Mouse (Mus musculus): ENCODE data around the gene Frs2. TPM values are rescaled to one million over a fixed set of nuclear protein-coding genes. Genes with fewer than 3 reads are reported as not detected.
A peak's percentile ranks its signal among the peaks of the same experiment; 100 is the strongest.
"Not testable (repeated sequence)": the region's sequence is repeated elsewhere in the genome, so short reads cannot be mapped to it uniquely, and the experiment has no call there.

Gene Frs2
- total and polyA plus RNA-seq, 2 experiments, result 7.4 to 11.1 TPM

DNA sequence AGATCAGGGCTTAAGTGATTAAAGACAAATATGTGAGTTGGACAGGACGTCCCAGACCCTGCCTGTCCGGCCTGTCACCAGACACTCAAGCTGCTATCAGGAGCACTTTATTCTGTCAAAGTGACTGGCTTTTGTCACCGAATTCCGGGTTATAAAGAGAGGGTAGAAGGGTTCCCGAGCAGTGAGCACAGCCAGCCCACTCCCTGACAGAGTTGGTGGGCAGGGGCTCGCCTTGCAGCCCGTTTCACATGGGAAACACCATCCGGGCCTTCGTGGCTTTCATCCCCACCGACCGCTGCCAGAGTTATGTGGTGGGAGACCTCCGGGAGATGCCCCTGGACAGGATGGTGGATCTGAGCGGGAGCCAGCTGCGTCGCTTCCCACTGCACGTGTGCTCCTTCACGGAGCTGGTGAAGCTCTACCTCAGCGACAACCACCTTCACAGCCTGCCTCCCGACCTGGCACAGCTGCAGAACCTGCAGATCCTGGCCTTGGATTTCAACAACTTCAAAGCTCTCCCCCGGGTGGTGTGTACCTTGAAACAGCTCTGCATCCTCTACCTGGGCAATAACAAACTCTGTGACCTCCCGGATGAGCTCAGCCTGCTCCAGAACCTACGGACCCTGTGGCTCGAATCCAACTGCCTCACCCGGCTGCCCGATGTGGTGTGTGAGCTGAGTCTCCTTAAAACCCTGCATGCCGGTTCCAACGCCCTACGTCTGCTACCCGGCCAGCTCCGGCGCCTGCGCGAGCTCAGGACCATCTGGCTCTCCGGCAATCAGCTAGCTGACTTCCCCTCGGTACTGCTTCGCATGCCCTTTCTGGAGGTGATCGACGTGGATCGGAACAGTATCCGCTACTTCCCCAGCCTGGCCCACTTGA, 102.9 kb downstream of the Frs2 start, which contains the start of gene Lrrc10:
Lrrc10 (plus strand) TSS at position 167 of the 882 bp plus-strand sequence.
- no peak for TF ChIP-seq CTCF (IDR thresholded peaks at IDR 0.05; ENCODE audit: low read depth, low read length)
- TF ChIP-seq POLR2A (IDR thresholded peaks at IDR 0.05; ENCODE audit: extremely low read depth, insufficient read depth, low read length), result no peak
- DNase-seq (ENCODE audit: extremely low read depth, low read depth, low spot score), result no peak
- no peak within 1 kb of the TSS for H3K9ac ChIP-seq (ENCODE audit: low read depth, low read length)
- WGBS, result 52% methylated on average over 40 of the region's 40 CpGs
- H3K4me3 ChIP-seq (ENCODE audit: insufficient read depth, low read depth, low read length), result no peak within 1 kb of the TSS
- peaks cover 8% of the 10 kb centered on the region for H3K36me3 ChIP-seq (ENCODE audit: control insufficient read depth, insufficient read depth, low read length)
- H3K27ac ChIP-seq (replicated peaks; ENCODE audit: insufficient read depth, low read depth, low read length), result no peak within 1 kb of the TSS
- no peaks in the 10 kb centered on the region for H3K79me2 ChIP-seq (ENCODE audit: control insufficient read depth, insufficient read depth, low read length)
- H3K4me1 ChIP-seq (ENCODE audit: control insufficient read depth, insufficient read depth, low read length), result peaks cover 3% of the 10 kb centered on the region; the same call in 1 of the 2 replicates
- no peaks in the 10 kb centered on the region for H3K27me3 ChIP-seq (ENCODE audit: control insufficient read depth, insufficient read depth, low read length)

GRCm38 (mm10) chr10:117043497-117044166, 104.7 kb downstream of the Frs2 start:
- not testable (repeated sequence) for H3K36me3 ChIP-seq (ENCODE audit: control insufficient read depth, insufficient read depth, low read length); H3K79me2 ChIP-seq (ENCODE audit: control insufficient read depth, insufficient read depth, low read length); H3K27ac ChIP-seq (replicated peaks; ENCODE audit: insufficient read depth, low read depth, low read length); H3K9ac ChIP-seq (ENCODE audit: low read depth, low read length); H3K4me1 ChIP-seq (ENCODE audit: control insufficient read depth, insufficient read depth, low read length); H3K27me3 ChIP-seq (ENCODE audit: control insufficient read depth, insufficient read depth, low read length); H3K4me3 ChIP-seq (ENCODE audit: insufficient read depth, low read depth, low read length)
- 24% methylated on average over 16 of the region's 16 CpGs for WGBS
- peak; percentile 47 for DNase-seq (ENCODE audit: extremely low read depth, low read depth, low spot score)

DNA sequence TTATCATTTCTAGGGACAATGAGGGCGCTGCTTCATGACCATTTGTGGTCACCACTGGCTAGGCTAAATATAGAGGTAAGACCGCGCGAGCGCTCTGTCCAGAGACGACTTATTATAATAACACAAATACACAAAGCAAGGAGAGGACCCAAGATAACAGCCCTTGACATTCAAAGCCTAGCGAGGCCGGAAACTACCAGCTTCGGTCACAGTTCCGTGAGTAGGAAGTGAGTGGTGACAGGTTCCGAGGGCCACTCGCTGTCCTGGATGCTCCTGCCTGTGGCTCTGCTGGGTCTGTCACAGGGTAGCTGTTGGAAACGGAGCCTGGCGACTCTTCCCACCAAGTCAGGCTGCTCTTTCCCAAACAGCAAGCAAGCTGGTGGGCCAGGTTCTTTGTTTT, 106.0 kb downstream of the Frs2 start:
- TF ChIP-seq POLR2A (IDR thresholded peaks at IDR 0.05; ENCODE audit: extremely low read depth, insufficient read depth, low read length) (no peak), CTCF (IDR thresholded peaks at IDR 0.05; ENCODE audit: low read depth, low read length) (no peak)
- Histone ChIP-seq H3K27me3 (ENCODE audit: control insufficient read depth, insufficient read depth, low read length) (no peaks in the 10 kb centered on the region), H3K79me2 (ENCODE audit: control insufficient read depth, insufficient read depth, low read length) (no peaks in the 10 kb centered on the region), H3K4me3 (ENCODE audit: insufficient read depth, low read depth, low read length) (no peak overlapping the region), H3K27ac (replicated peaks; ENCODE audit: insufficient read depth, low read depth, low read length) (no peak overlapping the region), H3K9ac (ENCODE audit: low read depth, low read length) (no peak overlapping the region), H3K36me3 (ENCODE audit: control insufficient read depth, insufficient read depth, low read length) (no peaks in the 10 kb centered on the region), H3K4me1 (ENCODE audit: control insufficient read depth, insufficient read depth, low read length) (peaks cover 3% of the 10 kb centered on the region; the same call in 1 of the 2 replicates)
- no peak for DNase-seq (ENCODE audit: extremely low read depth, low read depth, low spot score)
- WGBS, result 83% methylated on average over 14 of the region's 14 CpGs

DNA sequence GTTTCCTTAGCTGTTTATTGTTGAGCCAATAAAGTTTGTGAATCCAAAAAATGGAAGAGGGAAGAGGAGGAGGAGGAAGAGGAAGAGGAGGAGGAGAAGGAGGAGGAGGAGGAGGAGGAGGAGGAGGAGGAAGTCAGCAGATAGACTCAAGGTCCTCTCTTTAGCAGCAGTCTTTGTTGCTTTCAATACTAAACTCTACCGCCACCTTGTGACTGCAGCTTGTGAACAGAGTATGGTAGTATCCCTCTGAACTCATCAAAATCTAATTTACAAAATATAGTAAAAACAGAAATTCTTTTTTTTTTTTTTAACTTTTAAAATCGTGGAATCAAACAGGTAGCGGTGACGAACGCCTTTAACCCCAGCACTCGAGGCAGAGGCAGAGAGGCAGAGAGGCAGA, 108.0 kb downstream of the Frs2 start:
- Histone ChIP-seq H3K27ac (replicated peaks; ENCODE audit: insufficient read depth, low read depth, low read length) (no peak overlapping the region), H3K79me2 (ENCODE audit: control insufficient read depth, insufficient read depth, low read length) (no peaks in the 10 kb centered on the region), H3K4me3 (ENCODE audit: insufficient read depth, low read depth, low read length) (no peak overlapping the region), H3K36me3 (ENCODE audit: control insufficient read depth, insufficient read depth, low read length) (no peaks in the 10 kb centered on the region), H3K27me3 (ENCODE audit: control insufficient read depth, insufficient read depth, low read length) (no peaks in the 10 kb centered on the region), H3K9ac (ENCODE audit: low read depth, low read length) (no peak overlapping the region), H3K4me1 (ENCODE audit: control insufficient read depth, insufficient read depth, low read length) (peaks cover 3% of the 10 kb centered on the region; the same call in 1 of the 2 replicates)
- DNase-seq (ENCODE audit: extremely low read depth, low read depth, low spot score), result no peak
- 60% methylated on average over 6 of the region's 6 CpGs for WGBS
- TF ChIP-seq CTCF (IDR thresholded peaks at IDR 0.05; ENCODE audit: low read depth, low read length) (no peak), POLR2A (IDR thresholded peaks at IDR 0.05; ENCODE audit: extremely low read depth, insufficient read depth, low read length) (no peak)

DNA sequence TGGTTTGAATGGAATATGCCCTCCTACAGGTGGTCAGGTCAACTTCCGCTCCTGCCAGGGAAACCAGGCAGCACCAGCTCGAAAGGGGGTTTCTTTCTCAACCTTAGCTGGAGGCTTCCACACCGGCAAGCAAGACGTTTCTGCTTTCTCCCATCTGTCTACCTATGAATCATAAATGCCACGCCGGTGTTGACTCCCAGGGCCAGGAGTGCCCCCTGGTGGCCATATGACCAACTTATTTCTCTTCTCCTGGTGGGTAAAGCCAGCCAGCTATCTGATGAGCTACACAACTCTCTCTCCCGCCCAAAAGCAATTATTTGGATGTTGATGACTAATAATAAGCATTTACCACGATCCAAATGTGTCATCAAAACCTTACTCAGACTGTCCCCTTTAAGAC, 114.5 kb downstream of the Frs2 start:
- Histone ChIP-seq H3K4me1 (ENCODE audit: control insufficient read depth, insufficient read depth, low read length) (no peaks in the 10 kb centered on the region), H3K27me3 (ENCODE audit: control insufficient read depth, insufficient read depth, low read length) (no peaks in the 10 kb centered on the region), H3K4me3 (ENCODE audit: insufficient read depth, low read depth, low read length) (no peak overlapping the region), H3K79me2 (ENCODE audit: control insufficient read depth, insufficient read depth, low read length) (no peaks in the 10 kb centered on the region), H3K9ac (ENCODE audit: low read depth, low read length) (no peak overlapping the region), H3K27ac (replicated peaks; ENCODE audit: insufficient read depth, low read depth, low read length) (no peak overlapping the region), H3K36me3 (ENCODE audit: control insufficient read depth, insufficient read depth, low read length) (no peaks in the 10 kb centered on the region)
- DNase-seq (ENCODE audit: extremely low read depth, low read depth, low spot score), result peak; percentile 38
- WGBS, result 28% methylated on average over 8 of the region's 8 CpGs
- TF ChIP-seq POLR2A (IDR thresholded peaks at IDR 0.05; ENCODE audit: extremely low read depth, insufficient read depth, low read length) (no peak), CTCF (IDR thresholded peaks at IDR 0.05; ENCODE audit: low read depth, low read length) (peak; percentile 89)

DNA sequence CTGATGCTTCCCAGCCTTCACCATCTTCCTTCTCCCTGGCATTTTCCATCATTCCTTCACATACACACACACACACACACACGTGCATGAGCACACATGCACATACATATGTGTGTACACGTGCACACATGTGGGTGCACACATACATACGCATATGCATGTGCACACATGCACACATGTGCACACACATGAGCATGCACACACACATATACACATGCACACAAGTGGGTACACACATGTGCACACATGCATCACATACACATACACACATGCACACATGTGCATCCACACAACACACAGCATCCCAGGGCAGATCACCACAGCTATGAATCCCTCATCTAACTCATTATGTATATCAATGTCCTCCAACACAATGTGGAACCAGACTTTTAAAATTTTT, 117.2 kb downstream of the Frs2 start:
- H3K27me3 ChIP-seq (ENCODE audit: control insufficient read depth, insufficient read depth, low read length), result no peaks in the 10 kb centered on the region
- H3K9ac ChIP-seq (ENCODE audit: low read depth, low read length), result no peak overlapping the region
- H3K79me2 ChIP-seq (ENCODE audit: control insufficient read depth, insufficient read depth, low read length), result no peaks in the 10 kb centered on the region
- TF ChIP-seq POLR2A (IDR thresholded peaks at IDR 0.05; ENCODE audit: extremely low read depth, insufficient read depth, low read length), result no peak
- WGBS, result 93% methylated on average over 3 of the region's 3 CpGs
- no peaks in the 10 kb centered on the region for H3K4me1 ChIP-seq (ENCODE audit: control insufficient read depth, insufficient read depth, low read length)
- H3K4me3 ChIP-seq (ENCODE audit: insufficient read depth, low read depth, low read length), result no peak overlapping the region
- DNase-seq (ENCODE audit: extremely low read depth, low read depth, low spot score), result no peak
- H3K27ac ChIP-seq (replicated peaks; ENCODE audit: insufficient read depth, low read depth, low read length), result no peak overlapping the region
- no peaks in the 10 kb centered on the region for H3K36me3 ChIP-seq (ENCODE audit: control insufficient read depth, insufficient read depth, low read length)
